Mouse (Mus musculus): ENCODE measurements around the gene Ldlrad1.

Ldlrad1 gene

GRCm38 (mm10) chr4:107213279-107214011 is 4.5 kb downstream of the Ldlrad1 start:
- DNase-seq, result no peak

- no peak for DNase-seq
These were observed 8.6 kb downstream of the Ldlrad1 start for GRCm38 (mm10) chr4:107217574-107217973.

GRCm38 (mm10) chr4:107221524-107221923 is 12.5 kb downstream of the Ldlrad1 start:
- no peak for DNase-seq

- DNase-seq, result no peak
These were observed 14.5 kb downstream of the Ldlrad1 start for GRCm38 (mm10) chr4:107223225-107224204.

GRCm38 (mm10) chr4:107226313-107226712 is 17.3 kb downstream of the Ldlrad1 start:
- no peak for DNase-seq

- no peak for DNase-seq
These were observed 23.2 kb downstream of the Ldlrad1 start for GRCm38 (mm10) chr4:107232219-107232618.

GRCm38 (mm10) chr4:107238253-107238652 is 29.3 kb downstream of the Ldlrad1 start:
- DNase-seq, result no peak

- no peak for DNase-seq
These were observed 31.2 kb downstream of the Ldlrad1 start for GRCm38 (mm10) chr4:107240196-107240595.

GRCm38 (mm10) chr4:107243365-107244333 is 34.7 kb downstream of the Ldlrad1 start:
- no peak for DNase-seq

- DNase-seq, result no peak
These were observed 36.4 kb downstream of the Ldlrad1 start for GRCm38 (mm10) chr4:107245368-107245767.

GRCm38 (mm10) chr4:107246040-107246439 is 37.1 kb downstream of the Ldlrad1 start:
- DNase-seq, result no peak

GRCm38 (mm10) chr4:107247110-107247509 is 38.1 kb downstream of the Ldlrad1 start:
- DNase-seq, result no peak

- DNase-seq, result no peak
These were observed 39.1 kb downstream of the Ldlrad1 start for GRCm38 (mm10) chr4:107248061-107248460.

GRCm38 (mm10) chr4:107249471-107249870 is 40.5 kb downstream of the Ldlrad1 start:
- DNase-seq, result peak; percentile 76

GRCm38 (mm10) chr4:107250494-107250893 is 41.5 kb downstream of the Ldlrad1 start:
- peak; percentile 63 for DNase-seq

- peak; percentile 23 for DNase-seq
These were observed 43.5 kb downstream of the Ldlrad1 start for GRCm38 (mm10) chr4:107252522-107252921.

- peak; percentile 96 for DNase-seq
These were observed 44.4 kb downstream of the Ldlrad1 start, which contains the start of the genes Lrrc42 and Hspb11 for GRCm38 (mm10) chr4:107253125-107254091. Gene Lrrc42 (minus strand): TSS chr4:107253532. Gene Hspb11 (plus strand): TSS chr4:107253593.

GRCm38 (mm10) chr4:107254414-107254813 is 45.4 kb downstream of the Ldlrad1 start:
- peak; percentile 31 for DNase-seq

- DNase-seq, result peak; percentile 77
These were observed 51.0 kb downstream of the Ldlrad1 start for GRCm38 (mm10) chr4:107260001-107260400.
